Mouse (Mus musculus) T-cell, adult 66 days (primary cell): Measurements from ENCODE around the gene Pak1. TPM values are rescaled to one million over a fixed set of nuclear protein-coding genes. Genes with fewer than 3 reads are reported as not detected.

Source experiments
- total RNA-seq, 2 experiments: library from RNA; stranded (reverse); gene quantifications; 3 replicates in 1 of 2; 4 replicates in 1 of 2; pipeline ENCODE4 v1.2.4; 2023

Pak1 gene
- total RNA-seq: 10 to 100 TPM; 11.1 to 13.2 TPM

DNA sequence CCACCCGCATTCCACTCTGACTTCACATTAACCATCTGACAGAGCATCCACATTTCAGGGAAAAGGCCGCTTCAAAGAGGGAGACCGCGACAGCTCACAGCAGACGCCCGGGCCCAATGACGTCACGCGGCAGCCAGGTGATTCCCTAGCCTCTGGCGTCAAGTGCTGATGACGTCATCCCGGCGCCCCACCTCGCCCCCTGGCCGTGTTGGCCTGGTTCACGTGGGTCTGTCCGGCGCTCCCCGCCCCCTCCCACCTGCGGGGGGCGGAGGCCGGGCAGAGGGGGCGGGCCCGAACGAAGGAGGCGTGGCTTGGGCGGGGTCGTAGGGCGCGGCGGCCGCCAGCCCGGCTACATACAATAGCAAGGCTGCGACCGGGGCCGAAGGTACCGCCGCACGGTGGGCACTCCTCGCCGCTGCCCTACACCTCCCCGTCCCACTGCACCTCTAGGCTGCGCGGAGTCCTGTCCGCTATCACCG is at the start of gene Pak1:
Gene Pak1, plus strand, starts transcription at position 352 of the 479 bp plus-strand sequence.

GRCm38 (mm10) chr7:97919742-97920141 is 131.4 kb downstream of the Pak1 start, which contains the start of gene Gdpd4:
Gene Gdpd4, plus strand, starts transcription at chr7:97919955.

Other genes starting within 250 kb of the Pak1 start
- 10 to 100 TPM; 13.8 to 15.2 TPM for gene Aamdc, start 209.0 kb upstream of the Pak1 start, total RNA-seq
- 10 to 100 TPM; 65.1 to 75.9 TPM for gene Rsf1, start 208.7 kb upstream of the Pak1 start, total RNA-seq
- 10 to 100 TPM; 57.2 to 57.3 TPM for gene Clns1a, start 91.9 kb upstream of the Pak1 start, total RNA-seq
- 1 to 10 TPM; 1.4 to 2.7 TPM for gene Aqp11, start 50.3 kb upstream of the Pak1 start, total RNA-seq
- not detected for gene Gdpd4, start 131.4 kb downstream of the Pak1 start, total RNA-seq